Mouse (Mus musculus) heart, postnatal 36 days (tissue): Measurements from ENCODE around the gene Igtp. TPM values are rescaled to one million over a fixed set of nuclear protein-coding genes. Genes with fewer than 3 reads are reported as not detected.
"Not testable (repeated sequence)": the region's sequence is repeated elsewhere in the genome, so short reads cannot be mapped to it uniquely, and the experiment has no call there.

ENCODE experiments used
- DNase-seq, 2 experiments: peaks; one replicate each; pipeline ENCODE4 v3.0.0; 2021 to 2022
- intact Hi-C: fragments of 180-260 bp; cut with DNase I; formaldehyde crosslinking; loops from one replicate; pipeline ENCODE4 v1.15.1; 2025
- total RNA-seq, 2 experiments: library from RNA; stranded (reverse); gene quantifications; 2 replicates each; pipeline ENCODE4 v1.2.3; 2021

The Igtp gene
- total RNA-seq = 1 to 10 TPM; 8.7 to 9.2 TPM

GRCm38 (mm10) chr11:58199229-58200037 lies at the start of gene Igtp, which contains the start of gene Irgm2:
TSS of gene Igtp (plus strand) at chr11:58199556.
TSS of gene Irgm2 (plus strand) at chr11:58199618.
- intact Hi-C loops = loop anchor here (2.0 kb wide), 1 partner anchor 17 kb away; no protein-coding TSS in a partner anchor

GRCm38 (mm10) chr11:58155458-58155857 lies 43.9 kb upstream of the Igtp start:
- no peak for DNase-seq
- intact Hi-C loops = no loop called here

More at GRCm38 (mm10) chr11:58199229-58200037, at the start of gene Igtp, which contains the start of gene Irgm2:
- DNase-seq = peak; percentile 85

- DNase-seq = no peak
Measured at GRCm38 (mm10) chr11:58156871-58157270, 42.5 kb upstream of the Igtp start.

GRCm38 (mm10) chr11:58165072-58165471 lies 34.3 kb upstream of the Igtp start:
- intact Hi-C loops = loop anchor here (5.0 kb wide), 1 partner anchor 58 kb away; no protein-coding TSS in a partner anchor
- no peak for DNase-seq

More at GRCm38 (mm10) chr11:58156871-58157270, 42.5 kb upstream of the Igtp start:
- intact Hi-C loops = no loop called here

- intact Hi-C loops = loop anchor here (5.0 kb wide), 1 partner anchor 60 kb away; no protein-coding TSS in a partner anchor
- DNase-seq = no peak
Measured at GRCm38 (mm10) chr11:58167822-58168166, 31.6 kb upstream of the Igtp start.

GRCm38 (mm10) chr11:58168167-58168915 lies 31.0 kb upstream of the Igtp start, which contains the start of gene Gemin5:
TSS of gene Gemin5 (minus strand) at chr11:58168539.
- intact Hi-C loops = loop anchor here (5.0 kb wide), 1 partner anchor 61 kb away; no protein-coding TSS in a partner anchor
- DNase-seq = peak; percentile 88 to 90

GRCm38 (mm10) chr11:58169666-58170065 lies 29.7 kb upstream of the Igtp start:
- no peak for DNase-seq
- intact Hi-C loops = loop anchor here (5.0 kb wide), 2 partner anchors 62 to 133 kb away; no protein-coding TSS in a partner anchor

- peak; percentile 95 for DNase-seq
Measured at GRCm38 (mm10) chr11:58171459-58172091, 27.8 kb upstream of the Igtp start, which contains the start of gene Mrpl22. TSS of gene Mrpl22 (plus strand) at chr11:58171661.

GRCm38 (mm10) chr11:58179563-58179962 lies 19.8 kb upstream of the Igtp start:
- intact Hi-C loops = loop anchor here (1.0 kb wide), 1 partner anchor 46 kb away; no protein-coding TSS in a partner anchor
- peak; percentile 80 to 82 for DNase-seq

More at GRCm38 (mm10) chr11:58171459-58172091, 27.8 kb upstream of the Igtp start, which contains the start of gene Mrpl22:
- intact Hi-C loops = loop anchor here (5.0 kb wide), 1 partner anchor 131 kb away; no protein-coding TSS in a partner anchor

GRCm38 (mm10) chr11:58179986-58180385 lies 19.4 kb upstream of the Igtp start:
- not testable (repeated sequence) for DNase-seq
- intact Hi-C loops = loop anchor here (1.0 kb wide), 1 partner anchor 45 kb away; no protein-coding TSS in a partner anchor

- DNase-seq = no peak
- intact Hi-C loops = no loop called here
Measured at GRCm38 (mm10) chr11:58180756-58181155, 18.6 kb upstream of the Igtp start.

- intact Hi-C loops = no loop called here
- no peak for DNase-seq
Measured at GRCm38 (mm10) chr11:58183579-58183978, 15.8 kb upstream of the Igtp start.

- intact Hi-C loops = no loop called here
- no peak for DNase-seq
Measured at GRCm38 (mm10) chr11:58189675-58190074, 9.7 kb upstream of the Igtp start.

GRCm38 (mm10) chr11:58193326-58193725 lies 6.0 kb upstream of the Igtp start:
- DNase-seq = no peak
- intact Hi-C loops = no loop called here

- intact Hi-C loops = no loop called here
- no peak for DNase-seq
Measured at GRCm38 (mm10) chr11:58193860-58194520, 5.4 kb upstream of the Igtp start.

GRCm38 (mm10) chr11:58198663-58199062 lies 693 bp upstream of the Igtp start:
- no peak for DNase-seq
- intact Hi-C loops = no loop called here

- intact Hi-C loops = loop anchor here (2.0 kb wide), 1 partner anchor 17 kb away; no protein-coding TSS in a partner anchor
- DNase-seq = no peak
Measured at GRCm38 (mm10) chr11:58200226-58200625, 870 bp downstream of the Igtp start.

GRCm38 (mm10) chr11:58201052-58201451 lies 1.7 kb downstream of the Igtp start:
- no peak for DNase-seq
- intact Hi-C loops = loop anchor here (2.0 kb wide), 1 partner anchor 16 kb away; no protein-coding TSS in a partner anchor

GRCm38 (mm10) chr11:58210321-58210886 lies 11.0 kb downstream of the Igtp start:
- intact Hi-C loops = no loop called here
- DNase-seq = no peak
